Mouse (Mus musculus) midbrain, embryonic 13.5 days (tissue): ENCODE measurements at regions not wholly inside any gene's neighbourhood (a gene's known extent, or its start where the extent isn't known, plus 50 kb on each side); places are given as distances from the start of the nearest gene placed in this dataset.
"Not testable (repeated sequence)": the region's sequence is repeated elsewhere in the genome, so short reads cannot be mapped to it uniquely, and the experiment has no call there.

Experiments
- ATAC-seq: fragments of 200-750 bp; cut with Nextera tagmentation; 2 replicates; pipeline ENCODE4 v1.8.0; 2017; ENCODE audit warnings: mild to moderate bottlenecking, moderate TSS enrichment, moderate library complexity
- H3K27ac ChIP-seq: fragments of 300-500 bp; sonication (generic); 2 replicates; pipeline ENCODE4 v1.5.1; 2015; ENCODE audit warnings: inconsistent platforms, mild to moderate bottlenecking, moderate library complexity
- H3K27me3 ChIP-seq: fragments of 300-500 bp; sonication (generic); 2 replicates; pipeline ENCODE4 v1.6.1; 2015; ENCODE audit warnings: mild to moderate bottlenecking, inconsistent platforms
- H3K36me3 ChIP-seq: fragments of 300-500 bp; sonication (generic); 2 replicates; pipeline ENCODE4 v1.6.1; 2015; ENCODE audit warnings: mild to moderate bottlenecking, inconsistent platforms
- H3K4me1 ChIP-seq: fragments of 300-500 bp; sonication (generic); replicated peaks from 2 replicates; pipeline ENCODE4 v1.6.1; 2015; ENCODE audit warnings: inconsistent platforms
- H3K4me2 ChIP-seq: fragments of 300-500 bp; sonication (generic); replicated peaks from 2 replicates; pipeline ENCODE4 v1.6.1; 2015; ENCODE audit warnings: moderate library complexity, mild to moderate bottlenecking, inconsistent platforms
- H3K4me3 ChIP-seq: fragments of 300-500 bp; sonication (generic); replicated peaks from 2 replicates; pipeline ENCODE4 v1.5.1; 2015; ENCODE audit warnings: mild to moderate bottlenecking, inconsistent platforms
- H3K9ac ChIP-seq: fragments of 300-500 bp; sonication (generic); replicated peaks from 2 replicates; pipeline ENCODE4 v1.6.1; 2015; ENCODE audit warnings: mild to moderate bottlenecking, inconsistent platforms
- H3K9me3 ChIP-seq: fragments of 300-500 bp; sonication (generic); 2 replicates; pipeline ENCODE4 v1.6.1; 2016; ENCODE audit warnings: mild to moderate bottlenecking, inconsistent platforms
- WGBS: fragments of 180-500 bp; shearing (Covaris S2); methylation state at CpG from one replicate; pipeline ENCODE4 v1.1.7; 2015; 5-methylcytosine and 5-hydroxymethylcytosine counted together

DNA sequence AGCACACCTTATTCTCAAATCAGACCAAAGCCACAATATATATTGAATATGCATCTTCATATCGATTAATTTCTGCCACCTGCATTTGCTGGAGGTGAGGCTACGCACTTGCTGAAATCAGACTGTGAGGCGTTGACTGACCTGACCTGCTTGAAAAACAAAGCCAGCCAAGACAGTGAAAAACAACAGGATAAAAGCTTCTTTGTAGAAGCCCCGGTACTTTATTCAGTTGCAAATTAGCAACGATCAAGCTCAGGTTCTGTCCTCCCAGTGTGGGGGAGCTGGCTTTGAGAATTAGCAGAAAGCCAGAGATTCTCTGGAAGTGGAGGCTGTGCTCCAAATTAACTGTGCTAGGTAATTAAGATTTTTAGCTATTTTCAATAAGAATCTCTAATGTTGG is 100.6 kb downstream of the Vmn2r79 start:
- H3K4me1 ChIP-seq = no peaks in the 10 kb centered on the region
- WGBS = 54% methylated on average over 5 of the region's 5 CpGs
- no peak overlapping the region for H3K4me3 ChIP-seq
- 0 out of 2 replicates have a peak, but pooled peaks cover 5% of the 10 kb centered on the region for H3K9me3 ChIP-seq
- H3K4me2 ChIP-seq = no peak overlapping the region
- no peak overlapping the region for H3K27ac ChIP-seq
- H3K27me3 ChIP-seq = no peaks in the 10 kb centered on the region
- H3K9ac ChIP-seq = no peak overlapping the region
- no peak for ATAC-seq
- no peaks in the 10 kb centered on the region for H3K36me3 ChIP-seq

DNA sequence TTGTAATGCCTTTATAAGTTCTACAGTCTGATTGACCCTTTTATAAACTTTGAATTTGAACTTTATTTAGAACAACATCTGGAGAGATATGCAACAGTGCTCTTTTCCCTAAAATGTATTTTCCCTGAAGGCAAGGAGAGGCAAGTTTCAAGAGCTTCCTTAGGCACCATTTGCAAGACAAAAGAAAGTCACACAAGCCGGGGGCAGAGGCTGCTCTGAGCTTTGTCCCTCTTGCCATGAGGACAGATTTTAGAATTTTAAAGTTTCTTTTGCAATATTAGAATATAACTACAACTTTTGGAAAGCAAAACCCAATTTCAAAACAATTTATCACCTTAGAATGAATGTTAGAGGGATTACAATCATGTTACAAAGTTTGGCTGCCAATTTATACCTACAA is 103.7 kb downstream of the Vmn2r79 start:
- H3K4me1 ChIP-seq, H3K4me3 ChIP-seq, H3K36me3 ChIP-seq, H3K9me3 ChIP-seq, H3K9ac ChIP-seq, H3K4me2 ChIP-seq, ATAC-seq, H3K27me3 ChIP-seq, H3K27ac ChIP-seq: not testable (repeated sequence)
- WGBS = 37% methylated on average over 1 of the region's 1 CpGs

DNA sequence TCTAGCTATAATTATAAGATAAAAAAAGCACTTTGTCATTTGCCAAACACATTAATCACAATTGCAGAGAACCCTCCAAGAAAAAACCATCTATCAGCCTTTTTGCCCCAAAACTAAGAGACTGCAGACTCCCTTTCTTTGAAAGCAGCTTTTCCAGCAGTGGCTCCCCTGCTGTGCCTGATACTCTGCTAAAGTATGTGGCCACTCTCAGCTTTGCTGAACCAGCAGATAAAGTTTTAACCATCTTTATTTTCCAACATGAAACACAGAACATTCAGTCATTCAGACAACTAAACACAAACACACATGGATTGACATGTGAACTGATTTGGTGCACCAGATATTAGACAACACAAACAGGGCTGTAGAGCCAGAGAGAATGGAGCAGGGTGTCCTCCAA is 104.5 kb downstream of the Vmn2r79 start:
- ATAC-seq, H3K9me3 ChIP-seq, H3K27me3 ChIP-seq, H3K4me3 ChIP-seq, H3K4me2 ChIP-seq, H3K4me1 ChIP-seq, H3K36me3 ChIP-seq, H3K9ac ChIP-seq, H3K27ac ChIP-seq: not testable (repeated sequence)

DNA sequence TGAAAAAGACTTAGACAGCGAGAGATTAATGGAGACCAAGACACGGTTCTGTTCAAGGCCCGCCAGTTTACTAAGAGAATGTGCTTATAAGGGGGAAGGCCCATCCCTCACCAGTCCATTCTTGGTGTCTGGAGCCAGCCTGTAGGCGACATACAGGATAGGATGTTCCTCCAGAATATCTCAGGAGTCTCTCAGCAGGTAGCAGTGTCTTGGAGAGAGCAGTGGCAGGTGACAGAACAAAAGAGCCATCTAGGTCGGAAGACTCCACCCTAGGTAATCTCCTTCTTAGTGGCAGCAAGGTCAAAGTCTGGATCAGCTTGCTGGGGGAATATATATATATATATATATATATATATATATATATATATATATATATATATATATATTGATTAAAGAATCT is 105.4 kb downstream of the Vmn2r79 start:
- not testable (repeated sequence) for H3K9me3 ChIP-seq, H3K4me2 ChIP-seq, ATAC-seq, H3K27me3 ChIP-seq, H3K4me1 ChIP-seq, H3K4me3 ChIP-seq, H3K27ac ChIP-seq, H3K9ac ChIP-seq, H3K36me3 ChIP-seq
- WGBS = 84% methylated on average over 5 of the region's 5 CpGs

DNA sequence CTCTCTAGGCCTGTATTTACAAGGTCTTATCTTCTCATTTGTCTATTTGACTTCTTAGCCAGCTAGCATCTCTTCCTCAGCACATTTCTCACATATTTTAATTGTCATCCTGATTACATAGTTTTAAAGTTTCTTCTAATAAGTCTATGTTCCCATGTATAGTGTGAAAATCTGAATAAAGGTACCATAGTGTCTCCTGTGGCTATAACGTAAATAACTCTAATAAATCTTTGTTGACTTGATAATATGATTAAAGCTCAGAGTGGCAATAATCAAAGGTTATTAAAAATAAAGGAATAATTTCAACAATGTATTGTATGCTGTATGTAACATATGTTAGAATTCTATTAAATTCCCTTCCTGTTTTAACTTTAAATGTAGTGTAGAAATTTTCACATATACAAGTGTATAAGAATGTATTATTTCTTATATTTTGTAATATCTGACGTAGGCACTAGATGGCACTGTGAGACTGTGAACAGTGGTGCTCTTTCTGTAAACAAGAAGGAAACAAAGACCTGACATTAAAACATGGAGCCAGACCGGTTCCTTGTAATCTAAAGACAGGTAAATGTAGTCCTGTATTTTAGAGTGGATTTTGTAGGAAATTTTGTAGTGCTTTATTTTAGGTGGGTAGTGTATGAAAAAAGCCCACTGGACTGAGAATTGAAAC is 114.5 kb downstream of the Vmn2r79 start:
- Histone ChIP-seq H3K4me3 (peak overlapping the region; percentile 16; the same call in 1 of the 2 replicates), H3K9ac (0 out of 2 replicates have a peak overlapping the region, but pooled peaks have one; percentile 28), H3K9me3 (no peaks in the 10 kb centered on the region), H3K36me3 (no peaks in the 10 kb centered on the region), H3K27me3 (no peaks in the 10 kb centered on the region), H3K27ac (peak overlapping the region; percentile 80), H3K4me2 (peak overlapping the region; percentile 39), H3K4me1 (peaks cover 3% of the 10 kb centered on the region; the same call in 1 of the 2 replicates)
- WGBS = 31% methylated on average over 3 of the region's 3 CpGs
- ATAC-seq = peak; percentile 89

DNA sequence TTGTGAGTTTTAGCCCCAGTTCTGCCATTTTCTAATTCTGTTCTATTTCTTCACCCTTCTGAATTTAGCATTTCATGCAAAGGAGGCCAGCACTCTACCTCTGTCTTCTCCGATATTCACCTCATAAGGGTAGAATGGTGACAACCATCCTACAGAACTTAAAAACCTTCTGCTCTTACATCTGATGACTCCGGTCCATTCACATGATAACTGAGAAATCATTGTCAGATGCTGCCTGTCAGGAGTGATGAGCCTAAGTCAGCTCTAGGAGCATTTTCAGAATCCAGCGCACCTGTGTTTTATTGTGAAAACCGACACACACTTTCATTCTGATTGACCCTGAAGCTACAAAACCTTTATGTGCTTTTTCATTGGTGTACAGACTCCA is 115.1 kb downstream of the Vmn2r79 start:
- H3K4me2 ChIP-seq = peak overlapping the region; percentile 39
- H3K4me1 ChIP-seq = peaks cover 3% of the 10 kb centered on the region; the same call in 1 of the 2 replicates
- peak; percentile 73 for ATAC-seq
- H3K27me3 ChIP-seq = no peaks in the 10 kb centered on the region
- no peaks in the 10 kb centered on the region for H3K36me3 ChIP-seq
- H3K27ac ChIP-seq = peak overlapping the region; percentile 80
- WGBS = 58% methylated on average over 4 of the region's 4 CpGs
- H3K9ac ChIP-seq = 0 out of 2 replicates have a peak overlapping the region, but pooled peaks have one; percentile 28
- H3K9me3 ChIP-seq = no peaks in the 10 kb centered on the region
- peak overlapping the region; percentile 16; the same call in 1 of the 2 replicates for H3K4me3 ChIP-seq

DNA sequence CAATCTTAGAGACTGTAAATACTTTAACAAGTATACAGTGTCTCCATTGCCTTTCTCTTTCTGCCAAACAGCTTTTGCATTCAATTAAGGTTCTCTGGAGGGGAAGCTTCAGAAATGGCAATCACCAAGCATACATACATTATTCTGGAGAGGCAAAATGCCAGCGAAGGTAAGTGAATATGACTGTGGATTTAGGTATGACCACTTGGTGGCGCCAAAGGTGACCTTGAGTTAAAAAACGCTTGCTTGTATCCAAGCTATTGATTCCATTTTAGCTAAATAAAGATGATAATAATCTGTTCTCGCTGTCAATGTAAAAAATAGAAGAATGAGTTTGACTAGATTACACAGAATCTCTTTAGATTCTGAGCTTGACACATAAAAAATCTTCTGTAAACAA is 117.7 kb downstream of the Vmn2r79 start:
- Histone ChIP-seq H3K9me3 (no peaks in the 10 kb centered on the region), H3K36me3 (no peaks in the 10 kb centered on the region), H3K4me1 (peaks cover 3% of the 10 kb centered on the region; the same call in 1 of the 2 replicates), H3K4me2 (no peak overlapping the region), H3K27me3 (no peaks in the 10 kb centered on the region), H3K27ac (no peak overlapping the region), H3K9ac (no peak overlapping the region), H3K4me3 (no peak overlapping the region)
- 6% methylated on average over 4 of the region's 4 CpGs for WGBS
- no peak for ATAC-seq

DNA sequence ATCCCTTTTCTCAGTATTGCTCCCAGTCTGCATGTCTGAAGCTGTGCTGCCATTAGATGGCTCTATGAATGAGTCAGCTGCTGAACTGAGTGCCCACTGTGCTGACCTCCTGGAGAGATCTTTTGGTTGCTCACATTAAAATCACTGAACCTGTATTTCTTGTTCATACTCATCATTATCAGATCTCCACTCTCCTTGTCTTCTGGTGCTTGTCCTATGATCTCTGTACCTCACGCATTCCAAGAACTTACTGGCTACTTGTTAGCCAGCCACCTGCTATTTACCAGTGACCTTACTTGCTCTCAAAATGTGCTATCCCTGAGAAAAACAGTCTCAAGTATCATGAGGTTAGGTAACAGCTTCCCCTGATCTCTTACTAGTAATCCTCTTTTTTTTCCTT is 123.4 kb upstream of the Nox4 start:
- no peaks in the 10 kb centered on the region for H3K27me3 ChIP-seq
- H3K9ac ChIP-seq = no peak overlapping the region
- no peaks in the 10 kb centered on the region for H3K9me3 ChIP-seq
- ATAC-seq = no peak
- no peaks in the 10 kb centered on the region for H3K4me1 ChIP-seq
- whole genome bisulfite sequencing = 90% methylated on average over 1 of the region's 1 CpGs
- no peak overlapping the region for H3K4me3 ChIP-seq
- no peak overlapping the region for H3K27ac ChIP-seq
- H3K36me3 ChIP-seq = no peaks in the 10 kb centered on the region
- no peak overlapping the region for H3K4me2 ChIP-seq

DNA sequence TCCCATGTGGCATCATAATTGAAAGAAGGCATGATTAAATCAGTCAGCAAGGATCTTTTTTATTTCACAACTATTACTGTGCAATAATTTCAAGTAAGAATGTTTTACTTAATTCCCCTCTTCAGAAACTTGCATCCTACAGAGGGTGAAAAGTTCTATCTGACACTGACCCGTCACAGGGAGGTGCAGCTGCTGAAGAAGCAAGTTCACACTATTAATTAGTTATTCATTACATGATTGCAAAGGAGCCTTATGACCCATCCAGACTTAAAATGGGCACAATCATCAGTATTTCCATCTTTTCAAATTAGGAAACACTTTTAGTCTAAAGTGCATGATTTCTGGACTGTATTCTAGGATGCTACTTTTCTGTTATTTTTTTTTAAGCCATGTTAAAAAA is 100.0 kb upstream of the Nox4 start:
- ATAC-seq = no peak
- H3K4me3 ChIP-seq = no peak overlapping the region
- 81% methylated on average over 1 of the region's 1 CpGs for WGBS
- no peaks in the 10 kb centered on the region for H3K4me1 ChIP-seq
- no peaks in the 10 kb centered on the region for H3K36me3 ChIP-seq
- H3K4me2 ChIP-seq = no peak overlapping the region
- no peaks in the 10 kb centered on the region for H3K27me3 ChIP-seq
- no peak overlapping the region for H3K9ac ChIP-seq
- H3K27ac ChIP-seq = no peak overlapping the region
- H3K9me3 ChIP-seq = no peaks in the 10 kb centered on the region

DNA sequence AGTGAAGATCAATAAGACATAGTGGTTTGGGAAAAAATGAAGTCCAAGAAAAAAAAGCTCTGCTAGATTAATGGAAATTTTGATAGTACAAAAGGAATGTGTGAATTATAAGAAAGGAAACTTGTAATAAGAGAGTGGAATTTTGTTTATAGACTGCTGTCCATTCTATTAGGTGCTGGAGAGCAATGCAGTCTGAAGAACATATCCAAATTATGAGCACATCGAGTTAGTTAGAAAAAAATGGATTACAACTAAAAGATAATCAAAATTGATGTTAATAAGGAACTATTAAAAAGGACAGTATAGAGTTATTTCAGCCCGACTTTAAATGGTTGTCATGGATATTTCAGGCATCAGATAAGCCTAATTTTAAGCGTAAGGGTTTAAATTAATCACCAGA is 98.2 kb upstream of the Nox4 start:
- Histone ChIP-seq H3K9me3 (no peaks in the 10 kb centered on the region), H3K27me3 (no peaks in the 10 kb centered on the region), H3K4me2 (no peak overlapping the region), H3K36me3 (no peaks in the 10 kb centered on the region), H3K27ac (no peak overlapping the region), H3K4me3 (no peak overlapping the region), H3K4me1 (no peaks in the 10 kb centered on the region), H3K9ac (no peak overlapping the region)
- WGBS = 69% methylated on average over 3 of the region's 3 CpGs
- ATAC-seq = no peak

DNA sequence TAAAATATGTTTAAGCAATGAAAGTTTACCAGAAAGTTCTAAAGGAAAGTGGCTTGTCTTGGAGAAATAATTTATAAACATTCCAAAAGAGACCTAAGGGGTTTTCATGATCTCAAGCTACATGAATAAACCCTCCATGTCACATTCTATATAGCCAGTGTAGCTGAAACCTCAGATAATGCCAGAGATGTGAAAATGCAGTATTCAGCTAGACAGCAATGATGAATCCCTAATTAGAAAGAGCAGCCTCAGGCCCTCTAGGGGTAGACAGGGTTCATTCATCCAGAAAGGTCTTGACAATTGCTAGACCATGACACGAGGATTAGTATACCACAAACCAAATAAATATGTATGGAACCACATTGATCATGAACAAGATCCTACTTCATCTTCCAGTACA is 97.2 kb upstream of the Nox4 start:
- H3K4me1 ChIP-seq = no peaks in the 10 kb centered on the region
- WGBS = 22% methylated on average over 1 of the region's 1 CpGs
- 0 out of 2 replicates have a peak, but pooled peaks have one; percentile 24 for ATAC-seq
- H3K27me3 ChIP-seq = no peaks in the 10 kb centered on the region
- H3K9me3 ChIP-seq = no peaks in the 10 kb centered on the region
- H3K9ac ChIP-seq = no peak overlapping the region
- no peaks in the 10 kb centered on the region for H3K36me3 ChIP-seq
- no peak overlapping the region for H3K4me2 ChIP-seq
- no peak overlapping the region for H3K27ac ChIP-seq
- H3K4me3 ChIP-seq = no peak overlapping the region

DNA sequence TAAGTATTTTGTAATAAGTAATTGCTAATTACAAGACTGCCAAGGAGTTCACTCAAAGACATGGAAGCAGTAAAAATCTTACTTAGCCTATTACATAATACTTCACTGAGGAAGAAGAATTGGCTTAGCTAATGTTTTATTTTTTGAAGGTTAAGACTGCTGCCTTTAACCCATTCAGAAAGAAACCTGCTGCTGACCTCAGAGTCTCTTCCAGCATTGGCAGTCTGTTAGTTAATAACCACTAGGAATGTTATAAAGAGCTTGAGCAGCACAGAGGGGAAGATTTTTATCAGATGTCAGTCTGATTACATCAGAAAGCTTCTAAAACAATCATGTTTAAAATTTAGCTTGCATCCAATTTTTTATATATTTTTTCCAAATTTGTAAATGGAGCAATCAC is 94.9 kb upstream of the Nox4 start:
- no peak overlapping the region for H3K27ac ChIP-seq
- ATAC-seq = no peak

More for the DNA sequence above, 94.9 kb upstream of the Nox4 start:
- H3K27me3 ChIP-seq = no peaks in the 10 kb centered on the region
- H3K9me3 ChIP-seq = no peaks in the 10 kb centered on the region
- H3K4me3 ChIP-seq = no peak overlapping the region
- H3K36me3 ChIP-seq = no peaks in the 10 kb centered on the region
- H3K4me1 ChIP-seq = no peaks in the 10 kb centered on the region
- no peak overlapping the region for H3K9ac ChIP-seq
- H3K4me2 ChIP-seq = no peak overlapping the region
